ENCODE assay signal across 8 mouse cellular contexts in genomic region chr9:14784039-14785002, GRCm38 (mm10). TPM values are rescaled to one million over a fixed set of nuclear protein-coding genes. Genes with fewer than 3 reads are reported as not detected.
DNase-seq lines count a peak whose midpoint lies in the region; ATAC-seq lines count a peak whose summit lies in the region.

Mre11a (plus strand) TSS chr9:14784654.
Ankrd49 (minus strand) TSS chr9:14784856.

- under 1% methylated on average over 62 of the region's 62 CpGs for WGBS in forebrain, embryonic 14.5 days
- under 1% methylated on average over 62 of the region's 62 CpGs for WGBS in neural tube, embryonic 15.5 days

- H3K9me3 ChIP-seq in forebrain, embryonic 14.5 days (replicated peaks; ENCODE audit: control insufficient read depth, low read length): no peaks in the 10 kb centered on the region
- no peaks in the 10 kb centered on the region for H3K9me3 ChIP-seq in neural tube, embryonic 15.5 days (replicated peaks)

- H3K27ac ChIP-seq in forebrain, embryonic 14.5 days (ENCODE audit: low read depth, low read length): peak within 1 kb of the TSS; percentile 93
- peak within 1 kb of the TSS; percentile 92 for H3K27ac ChIP-seq in neural tube, embryonic 15.5 days (replicated peaks)

- no peaks in the 10 kb centered on the region for H3K27me3 ChIP-seq in forebrain, embryonic 14.5 days (replicated peaks; ENCODE audit: control insufficient read depth, insufficient read depth, low read length)
- H3K27me3 ChIP-seq in neural tube, embryonic 15.5 days (replicated peaks): no peaks in the 10 kb centered on the region

- peak; percentile 100 for ATAC-seq in forebrain, embryonic 14.5 days
- peak; percentile 100 for ATAC-seq in neural tube, embryonic 15.5 days (ENCODE audit: low FRiP score)

- DNase-seq in ES-CJ7 (ENCODE audit: low read depth, low spot score): peak; percentile 98
- peak; percentile 92 for DNase-seq in cerebellum, adult 11 months
- peak; percentile 99 for DNase-seq in forebrain, embryonic 14.5 days (ENCODE audit: low spot score)
- DNase-seq in heart, postnatal 14 days: peak; percentile 87 to 93
- DNase-seq in layer of hippocampus, adult 11-12 months (ENCODE audit: low spot score): peak; percentile 95
- DNase-seq in lung, adult 18-20 months: peak; percentile 94 to 96
- peak; percentile 96 for DNase-seq in testis, postnatal 14 days (ENCODE audit: low spot score)

- H3K36me3 ChIP-seq in forebrain, embryonic 14.5 days (ENCODE audit: control insufficient read depth, insufficient read depth, low read length): peaks cover 45% of the 10 kb centered on the region
- peaks cover 21% of the 10 kb centered on the region for H3K36me3 ChIP-seq in neural tube, embryonic 15.5 days

- peaks cover 3% of the 10 kb centered on the region; the same call in 1 of the 2 replicates for H3K4me1 ChIP-seq in forebrain, embryonic 14.5 days (ENCODE audit: control insufficient read depth, insufficient read depth, low read length)
- H3K4me1 ChIP-seq in neural tube, embryonic 15.5 days: peaks cover 10% of the 10 kb centered on the region

- H3K9ac ChIP-seq in forebrain, embryonic 14.5 days (ENCODE audit: low read length): peak within 1 kb of the TSS; percentile 83
- H3K9ac ChIP-seq in neural tube, embryonic 15.5 days (replicated peaks): peak within 1 kb of the TSS; percentile 57

- intact Hi-C loops in heart, postnatal 14 days (cut with DNase I): no loop called here

- H3K4me3 ChIP-seq in forebrain, embryonic 14.5 days (ENCODE audit: low read depth, low read length): peak within 1 kb of the TSS; percentile 60
- peak within 1 kb of the TSS; percentile 87 for H3K4me3 ChIP-seq in neural tube, embryonic 15.5 days (replicated peaks)

- peak within 1 kb of the TSS; percentile 72 for H3K4me2 ChIP-seq in forebrain, embryonic 14.5 days (ENCODE audit: low read length)
- H3K4me2 ChIP-seq in neural tube, embryonic 15.5 days: peak within 1 kb of the TSS; percentile 90

RNA-seq across cellular contexts. Expression of gene Mre11a, which starts in this region (rescaled TPM):
- polyA plus RNA-seq in forebrain, embryonic 14.5 days (2014; fragmentation: Nextera tagmentation; extraction: Ambion mirVana): 12.3 and 14.1 TPM in 2 replicates
- total RNA-seq in heart, postnatal 14 days (2021): 1 to 10 TPM; 8.1 to 8.9 TPM
- polyA plus RNA-seq in neural tube, embryonic 15.5 days (2015; fragmentation: Nextera tagmentation; extraction: Ambion mirVana): 10.8 and 14.3 TPM in 2 replicates

RNA-seq across cellular contexts. Expression of gene Ankrd49, which starts in this region (rescaled TPM):
- polyA plus RNA-seq in forebrain, embryonic 14.5 days (2014; fragmentation: Nextera tagmentation; extraction: Ambion mirVana): 47.6 and 48.6 TPM in 2 replicates
- total RNA-seq in heart, postnatal 14 days (2021): 1 to 10 TPM; 8.0 to 8.1 TPM
- 22.4 and 31.9 TPM in 2 replicates for polyA plus RNA-seq in neural tube, embryonic 15.5 days (2015; fragmentation: Nextera tagmentation; extraction: Ambion mirVana)

Comparison
In these comparisons a context has a peak if more than half of its experiments do, and no peak if none do; other contexts are left out.
1. Peak in every context shown above with its lines: DNase-seq, ATAC-seq, H3K4me3 ChIP-seq and H3K27ac ChIP-seq.